Mouse (Mus musculus) gastrocnemius, adult 8-10 months (tissue): ENCODE measurements around the gene Amh. TPM values are rescaled to one million over a fixed set of nuclear protein-coding genes. Genes with fewer than 3 reads are reported as not detected.

Experiments
- DNase-seq, 2 experiments: peaks; one replicate each; pipeline ENCODE4 v3.0.0; 2022; ENCODE audit warnings: low spot score in 2 of 2
- total RNA-seq, 4 experiments: library from RNA; stranded (reverse); gene quantifications; 2 replicates each; pipeline ENCODE4 v1.2.4; 2022

The Amh gene
- total RNA-seq = under 1 TPM in 3 of 4 experiments, not detected in 1; 0.22 to 0.40 (median 0.24) TPM

DNA sequence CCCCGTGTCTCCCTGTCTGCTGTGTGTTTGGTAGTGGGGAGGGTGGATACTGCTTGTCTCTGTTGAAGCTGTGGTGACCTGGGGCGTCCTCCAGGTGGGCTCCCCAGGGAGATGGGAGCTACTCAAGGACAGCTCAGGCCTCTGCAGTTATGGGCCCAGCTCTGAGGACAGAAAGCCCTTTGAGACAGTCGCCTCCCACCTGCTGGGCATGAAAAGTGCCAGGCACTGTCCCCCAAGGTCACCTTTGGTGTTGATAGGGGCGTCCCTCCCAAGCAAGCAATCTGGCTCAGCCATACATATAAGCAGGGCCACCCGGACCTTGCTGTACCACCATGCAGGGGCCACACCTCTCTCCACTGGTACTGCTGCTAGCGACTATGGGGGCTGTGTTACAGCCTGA, at the start of gene Amh:
TSS of gene Amh (plus strand) at position 328 of the 400 bp plus-strand sequence.
- DNase-seq = no peak

DNA sequence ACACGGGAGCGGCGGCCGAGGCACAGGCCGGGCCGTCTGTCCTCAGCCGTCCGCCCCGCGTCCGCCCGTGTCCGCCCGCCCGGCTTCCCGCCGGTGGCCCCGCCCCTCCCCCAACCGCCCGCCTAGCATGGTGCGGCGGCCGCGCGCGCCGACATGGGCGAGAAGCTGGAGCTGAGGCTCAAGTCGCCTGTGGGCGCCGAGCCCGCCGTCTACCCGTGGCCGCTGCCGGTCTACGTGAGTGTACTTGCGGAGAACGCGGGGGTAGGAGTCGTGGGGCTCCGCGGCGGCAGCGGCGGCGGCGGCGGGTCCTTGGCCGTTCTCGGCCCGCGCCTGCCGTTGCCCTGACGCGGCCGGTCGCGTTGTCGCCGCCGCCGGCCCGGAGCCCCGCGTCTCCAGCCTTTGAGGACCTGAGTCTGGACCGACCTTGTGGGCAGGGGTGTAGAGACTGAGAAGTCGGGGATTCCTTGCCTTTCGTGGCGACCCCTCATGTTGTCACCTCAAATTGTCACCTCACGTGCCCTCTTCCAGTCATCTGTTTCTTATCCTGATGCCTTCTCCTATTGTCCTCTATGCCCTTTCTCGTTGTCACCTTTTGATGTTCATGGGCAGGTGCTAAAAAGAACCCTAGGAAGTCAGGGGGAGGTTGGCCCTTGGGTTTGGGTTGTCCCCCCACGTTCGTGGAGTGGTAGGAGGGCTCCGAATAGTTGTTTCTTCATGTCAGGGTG, 49.6 kb upstream of the Amh start:
- DNase-seq = no peak

DNA sequence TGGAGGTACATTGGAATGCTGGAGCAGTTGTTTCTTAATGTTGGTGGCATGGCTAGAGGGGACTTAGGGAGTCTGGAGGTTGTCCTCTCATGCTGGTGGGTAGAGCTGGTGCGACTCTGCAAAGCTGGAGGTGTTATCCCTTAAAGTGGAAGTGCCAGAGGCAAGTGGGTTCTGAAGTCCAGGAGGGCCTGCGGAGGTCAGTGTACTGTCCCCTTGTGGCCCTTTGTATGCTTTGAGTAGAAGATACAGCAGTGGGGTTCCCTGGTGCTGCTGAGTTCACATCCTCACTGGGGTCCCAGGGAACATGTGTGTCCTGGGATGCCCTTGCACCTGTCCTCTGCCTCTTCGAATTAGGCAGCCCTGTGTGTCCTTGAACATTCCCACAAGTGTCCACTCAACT, 48.9 kb upstream of the Amh start:
- DNase-seq = no peak

DNA sequence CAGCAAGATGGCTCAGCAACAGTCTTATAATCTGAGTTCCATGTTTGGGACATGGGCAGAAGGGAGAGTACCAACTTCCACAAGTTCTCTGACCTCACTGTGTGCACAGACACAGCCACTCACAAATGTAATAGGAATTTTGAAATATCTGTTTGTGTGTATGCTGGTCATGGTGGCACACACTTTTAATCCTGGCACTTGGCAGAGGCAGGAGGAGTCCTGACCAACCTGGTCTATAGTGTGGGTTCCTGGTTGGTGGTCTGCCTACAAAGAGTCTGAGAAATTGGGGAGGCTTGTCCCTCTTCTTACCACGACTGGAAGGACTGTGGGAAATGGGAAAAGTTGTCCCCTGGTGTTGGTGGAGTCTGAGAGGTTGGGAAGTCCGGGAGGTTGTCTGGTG, 48.5 kb upstream of the Amh start:
- no peak for DNase-seq

DNA sequence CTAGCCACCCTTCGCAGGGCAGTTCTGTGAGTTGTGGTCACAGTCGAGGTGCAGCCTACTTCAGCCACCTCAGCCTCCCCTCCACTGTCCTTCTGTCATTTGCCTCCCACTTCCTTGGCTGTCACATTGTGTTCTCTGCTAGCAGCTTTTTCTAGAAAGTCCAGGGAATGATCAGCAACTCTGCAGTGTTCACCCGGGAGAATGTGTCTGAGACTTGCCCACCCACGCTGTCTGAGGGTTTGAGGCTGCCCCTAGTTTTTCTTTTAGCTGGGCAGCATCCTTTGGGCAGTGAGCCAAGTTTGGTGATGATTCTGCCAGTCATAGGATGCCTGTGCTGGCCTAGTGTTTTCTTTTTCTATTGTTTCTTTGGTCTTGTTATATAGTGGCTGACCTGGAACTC, 48.1 kb upstream of the Amh start:
- DNase-seq = no peak

DNA sequence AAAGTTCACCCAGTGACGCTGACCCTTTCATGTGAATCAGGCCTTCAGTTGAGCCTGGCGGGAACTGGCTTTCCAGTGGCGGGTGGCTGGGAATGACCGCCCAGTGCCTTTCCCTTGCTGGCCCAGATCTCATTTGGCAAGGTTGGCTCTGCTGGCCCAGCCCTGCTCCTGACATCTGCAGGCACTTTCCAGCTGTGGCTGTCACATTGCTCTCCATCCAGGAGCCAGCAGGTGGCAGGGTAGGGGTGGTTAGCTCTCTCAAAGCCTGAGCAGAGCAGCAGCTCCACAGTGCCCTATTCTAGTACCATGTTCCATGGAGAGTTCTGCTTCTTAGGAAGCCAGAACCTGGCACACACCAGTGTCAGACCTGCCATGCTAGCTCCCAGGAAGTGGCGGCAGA, 47.3 kb upstream of the Amh start:
- DNase-seq = peak; percentile 84 to 89

DNA sequence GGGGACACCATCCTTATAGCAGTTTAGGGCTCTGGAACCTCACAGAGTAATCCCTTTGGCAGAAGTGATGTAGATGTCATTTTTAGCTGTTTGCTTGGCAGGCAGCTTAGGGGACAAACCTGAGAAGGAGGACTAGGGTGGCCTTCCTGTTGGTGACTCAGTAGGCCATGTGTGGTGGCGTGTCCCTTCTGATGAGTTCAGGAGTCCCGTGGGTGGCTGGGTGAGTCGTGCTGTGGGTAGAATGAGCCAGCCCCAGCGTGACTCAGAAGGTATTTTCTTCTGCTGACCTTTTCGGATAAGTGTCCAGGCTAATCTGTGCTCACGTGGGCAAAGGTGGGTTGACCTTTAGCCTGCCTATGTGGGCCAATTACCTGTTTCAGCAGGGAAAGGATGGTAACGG, 46.4 kb upstream of the Amh start:
- peak in 1 of 2 experiments; percentile 30 for DNase-seq

DNA sequence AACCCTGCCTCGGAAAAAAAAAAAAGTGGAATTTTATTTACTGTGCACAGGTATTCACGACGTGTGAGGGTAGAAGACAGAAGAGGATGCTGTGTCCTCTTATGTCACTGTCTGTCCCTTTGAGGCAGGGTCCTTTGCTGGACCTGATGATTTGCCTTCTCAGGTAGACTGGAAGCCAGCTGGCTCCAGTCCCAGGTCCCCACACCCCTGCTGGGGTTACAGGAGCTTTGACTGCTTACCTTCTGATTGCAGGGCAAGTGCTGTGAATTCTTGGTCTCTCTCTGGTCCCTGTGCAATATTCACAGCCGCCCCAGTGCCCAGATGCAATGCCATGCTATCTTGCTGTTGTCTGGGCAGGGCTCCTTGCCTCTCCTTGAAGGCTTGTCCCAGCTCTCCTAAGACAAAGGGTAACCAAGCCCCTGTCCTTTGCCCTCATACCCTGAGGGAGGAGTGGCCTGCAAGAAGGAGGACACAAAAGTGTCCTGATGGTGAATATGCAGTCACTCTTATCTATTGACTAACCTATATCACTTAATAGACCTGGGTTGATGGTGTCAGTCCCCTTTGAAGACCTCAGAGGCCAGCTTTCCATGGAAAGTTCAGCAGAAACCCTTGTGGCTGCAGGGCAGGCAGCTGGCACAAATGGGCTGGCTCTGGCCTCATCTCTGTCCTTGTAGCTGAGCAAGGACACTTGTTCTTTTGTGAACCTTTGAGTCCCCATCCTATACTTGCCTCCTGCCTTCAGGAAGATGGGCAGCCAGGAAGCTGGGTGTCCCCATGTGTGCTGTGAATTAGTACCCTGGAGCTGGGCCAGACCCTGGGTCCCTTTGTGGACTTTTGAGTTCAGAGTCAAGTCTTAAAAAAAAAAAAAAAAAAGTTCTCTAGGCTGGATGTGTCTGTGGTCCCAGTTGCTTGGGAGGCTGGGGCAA, 44.2 kb upstream of the Amh start:
- DNase-seq = no peak

DNA sequence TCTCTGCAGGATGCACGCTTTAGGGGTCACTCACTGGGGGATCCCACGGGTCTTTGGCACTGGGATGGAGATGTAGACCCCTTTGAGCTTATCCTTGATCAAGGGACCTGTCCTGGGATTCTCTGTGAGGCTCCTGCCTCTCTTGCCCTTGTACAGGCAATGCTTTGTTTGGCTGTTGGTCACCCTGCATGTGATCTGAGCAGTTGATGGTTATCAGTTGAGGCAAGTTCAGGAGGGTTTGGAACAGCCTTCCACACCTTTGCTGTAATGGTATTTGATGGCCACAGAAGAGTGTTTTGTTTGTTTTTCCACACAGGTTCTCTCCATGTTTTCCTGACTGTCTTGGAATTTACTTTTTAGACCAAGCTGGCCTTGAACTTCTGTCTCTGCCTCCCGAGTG, 43.2 kb upstream of the Amh start:
- DNase-seq = no peak

DNA sequence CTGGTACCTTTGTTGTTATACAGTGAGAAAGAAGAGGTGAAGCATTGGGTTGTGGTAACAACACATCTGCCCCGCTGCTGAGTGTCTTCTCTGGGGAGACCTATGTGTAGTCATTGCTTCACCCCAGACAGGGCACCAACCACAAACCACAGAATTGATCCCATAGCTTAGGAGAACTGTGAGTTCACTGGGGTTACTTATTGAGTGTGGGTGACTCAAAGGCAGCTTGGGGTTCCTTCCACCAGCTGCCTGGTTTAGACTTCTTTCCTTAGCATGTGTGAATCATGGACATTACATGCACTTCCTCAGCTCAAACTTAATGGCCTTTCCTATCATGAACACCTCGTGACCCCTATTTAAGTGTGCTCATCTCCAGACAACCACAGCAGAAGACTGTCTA, 41.5 kb upstream of the Amh start:
- no peak for DNase-seq

DNA sequence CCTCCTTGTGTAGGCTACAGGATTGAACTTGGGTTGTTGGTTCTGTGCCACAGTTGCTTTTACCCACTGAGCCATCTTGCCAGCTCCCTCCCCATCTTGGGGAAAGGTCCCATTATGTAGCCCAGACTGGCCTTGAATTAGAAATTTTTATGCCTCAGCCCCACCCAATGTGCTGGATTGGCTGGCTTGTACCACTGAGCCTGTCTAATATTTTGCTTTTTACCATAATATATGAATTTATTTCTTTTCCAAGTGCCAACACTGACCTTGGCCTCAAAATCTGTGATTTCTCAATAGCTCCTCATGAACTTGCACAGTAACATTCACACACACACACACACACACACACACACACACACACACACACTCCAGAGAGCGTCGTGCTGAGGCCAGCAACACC, 39.3 kb upstream of the Amh start:
- no peak for DNase-seq

DNA sequence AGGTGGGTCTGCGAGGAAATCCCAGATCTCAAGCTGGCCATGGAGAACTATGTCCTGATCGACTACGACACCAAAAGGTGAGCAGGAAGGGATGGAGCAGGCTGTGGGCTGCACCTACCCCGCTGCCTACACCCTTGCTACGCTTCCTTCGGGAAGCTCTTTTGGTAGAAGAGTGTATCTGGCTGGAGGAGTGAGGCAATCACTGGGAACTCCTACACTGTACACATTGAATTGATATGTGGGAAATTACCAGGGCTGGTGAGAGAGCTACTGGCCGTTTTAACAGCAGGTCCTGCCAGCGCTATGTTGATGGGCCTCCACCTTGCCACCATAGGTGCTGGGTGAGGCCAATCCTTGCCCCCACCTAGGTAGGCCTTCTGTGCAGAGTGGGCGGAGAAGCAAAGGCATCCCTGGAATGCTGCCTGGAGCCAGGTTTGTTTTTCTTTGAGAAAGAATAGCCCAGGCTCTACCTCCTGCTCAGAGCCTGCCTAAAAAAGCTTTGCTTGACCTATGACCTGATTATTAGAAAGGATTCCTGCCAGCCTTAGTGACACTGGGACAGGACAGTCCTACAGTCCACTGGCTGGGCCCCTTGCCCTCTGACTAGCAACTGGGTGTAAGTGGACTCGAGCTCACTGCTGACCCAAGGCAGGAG, 38.8 kb upstream of the Amh start:
- no peak for DNase-seq

DNA sequence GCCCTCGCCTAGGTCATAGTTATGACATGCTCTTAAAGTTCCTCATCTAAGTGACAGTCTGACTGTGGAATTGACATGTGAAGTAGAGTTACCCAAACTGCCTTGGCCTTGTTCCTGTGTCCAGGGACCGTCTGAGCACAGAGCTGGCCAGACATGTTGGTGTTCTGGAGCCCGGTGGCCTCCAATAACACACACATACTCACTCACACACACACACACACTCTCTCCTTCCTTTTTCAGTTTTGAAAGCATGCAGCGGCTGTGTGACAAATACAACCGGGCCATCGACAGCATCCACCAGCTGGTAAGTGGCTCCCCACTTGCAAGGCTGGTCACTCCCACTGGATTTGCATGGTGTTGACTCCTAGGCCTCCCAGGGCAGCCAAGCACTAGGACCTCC, 36.7 kb upstream of the Amh start:
- DNase-seq = no peak

DNA sequence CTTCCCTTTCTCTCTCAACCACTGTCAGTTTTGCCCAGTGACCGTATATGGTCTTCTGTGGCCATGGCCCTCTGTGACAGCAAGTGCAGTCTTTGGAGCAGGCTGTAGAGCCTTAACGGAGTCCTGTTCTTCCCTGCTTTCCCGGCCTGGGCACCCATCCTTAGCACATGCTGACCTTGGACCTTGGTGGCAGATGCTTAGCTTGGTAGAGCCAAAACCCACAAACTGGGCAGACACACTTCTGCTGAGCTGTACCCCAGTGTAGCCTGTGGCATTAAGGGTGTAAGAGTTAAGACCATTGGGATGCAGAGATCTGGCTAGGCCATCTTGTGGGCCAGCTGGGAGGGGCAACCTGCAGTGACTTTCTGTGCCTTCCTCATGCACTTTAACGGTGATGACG, 31.2 kb upstream of the Amh start:
- DNase-seq = no peak

DNA sequence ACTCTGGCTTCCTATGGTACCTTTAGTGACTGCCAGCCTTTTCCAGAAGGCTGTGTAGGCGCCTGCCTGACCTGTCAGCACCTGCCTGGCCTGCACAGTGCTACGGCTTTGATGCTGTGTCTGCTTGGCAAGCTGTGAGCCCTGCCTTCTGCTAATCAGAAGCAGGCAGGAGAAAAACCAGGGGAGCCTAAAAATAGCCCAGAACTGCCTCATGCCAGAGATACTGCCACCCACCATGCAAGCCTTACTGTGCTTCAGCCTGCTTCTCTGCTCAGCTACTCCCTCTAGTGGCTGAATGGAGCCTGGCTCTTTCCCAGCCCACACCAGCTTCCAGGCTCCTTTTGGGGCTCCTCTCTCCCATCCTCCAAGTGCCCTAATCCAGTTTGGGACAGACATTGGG, 30.5 kb upstream of the Amh start:
- DNase-seq = peak; percentile 72 to 82

DNA sequence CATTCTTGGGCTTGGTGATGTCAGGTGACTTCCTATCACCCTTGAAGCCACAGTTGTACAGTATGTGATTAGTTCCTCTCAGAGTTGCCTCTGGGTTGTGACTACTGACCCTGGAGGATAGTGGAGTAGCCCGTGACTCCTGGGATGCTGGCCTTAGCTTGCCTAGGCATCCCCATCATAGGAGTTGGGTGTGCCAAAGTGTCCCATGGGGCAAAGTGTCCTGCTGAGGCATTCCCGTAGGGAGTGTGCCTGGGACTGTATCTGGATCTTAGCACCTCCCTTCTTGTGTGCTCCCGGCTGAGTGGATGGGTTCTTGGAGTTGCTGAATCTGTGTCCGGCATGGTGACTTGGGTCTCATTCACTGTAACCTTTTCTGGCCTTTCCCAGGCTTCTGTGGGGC, 30.1 kb upstream of the Amh start:
- DNase-seq = no peak

DNA sequence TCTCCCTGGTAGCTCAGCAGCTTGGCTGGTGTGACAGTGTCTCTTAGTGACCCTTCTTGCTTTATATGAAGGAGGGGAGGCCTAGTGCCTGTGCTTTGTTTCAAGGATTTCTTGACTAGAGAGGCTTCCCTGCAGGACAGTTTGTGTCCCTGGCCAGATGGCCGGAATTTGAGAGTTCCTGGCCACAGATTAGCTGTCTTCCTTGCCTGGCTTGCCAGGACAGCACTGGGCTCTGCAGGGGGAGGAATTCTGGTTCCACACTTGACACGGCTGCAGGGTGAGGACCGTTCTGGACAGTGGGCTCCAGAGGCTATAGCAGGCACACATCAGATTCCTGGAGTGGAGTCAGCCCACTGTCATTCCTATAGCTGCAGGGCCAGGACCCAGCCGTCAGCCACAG, 29.3 kb upstream of the Amh start:
- no peak for DNase-seq

DNA sequence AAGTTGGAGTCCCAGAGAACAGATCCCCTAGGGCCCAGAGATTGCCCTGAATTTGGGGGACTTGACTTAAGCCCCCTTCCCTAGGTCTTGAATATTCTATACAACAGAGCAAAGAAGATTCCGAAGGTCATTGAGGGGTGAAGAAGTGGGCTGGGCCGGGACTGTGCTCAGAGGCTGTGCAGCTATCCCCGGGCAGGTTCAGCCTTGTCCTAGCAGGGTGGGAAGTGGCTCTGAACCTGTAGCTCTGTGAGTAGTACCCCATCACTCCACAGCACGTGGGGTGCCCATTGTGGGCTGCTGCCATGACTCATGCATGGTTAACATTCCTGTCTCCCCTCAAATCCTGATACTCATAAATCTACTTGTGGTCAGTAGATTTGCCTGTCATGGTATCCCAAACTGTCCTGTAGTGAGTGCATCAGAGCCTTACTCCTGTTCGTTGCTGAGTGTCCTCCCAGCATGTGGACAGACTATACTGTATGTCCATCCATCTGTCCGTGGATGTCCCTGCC, 28.6 kb upstream of the Amh start:
- DNase-seq = no peak

DNA sequence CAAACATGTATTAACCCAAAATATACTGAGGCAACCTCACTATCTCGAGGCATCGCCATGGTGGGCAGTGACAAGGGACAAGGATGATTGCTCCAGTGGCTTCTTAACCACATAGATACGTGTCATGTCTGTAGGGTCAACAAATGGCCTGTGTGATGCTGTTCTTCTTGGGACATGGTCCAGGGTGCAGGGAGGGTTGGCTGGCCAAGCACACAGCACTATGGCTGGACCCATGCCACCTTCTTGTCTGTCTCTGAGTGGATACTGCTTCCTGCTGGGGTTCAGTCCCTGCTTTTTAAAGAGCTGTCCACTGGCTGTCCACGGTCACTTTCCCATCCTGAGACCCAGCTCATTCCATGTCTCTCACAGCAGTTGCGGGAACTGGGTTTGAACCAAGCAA, 27.9 kb upstream of the Amh start:
- DNase-seq = no peak

DNA sequence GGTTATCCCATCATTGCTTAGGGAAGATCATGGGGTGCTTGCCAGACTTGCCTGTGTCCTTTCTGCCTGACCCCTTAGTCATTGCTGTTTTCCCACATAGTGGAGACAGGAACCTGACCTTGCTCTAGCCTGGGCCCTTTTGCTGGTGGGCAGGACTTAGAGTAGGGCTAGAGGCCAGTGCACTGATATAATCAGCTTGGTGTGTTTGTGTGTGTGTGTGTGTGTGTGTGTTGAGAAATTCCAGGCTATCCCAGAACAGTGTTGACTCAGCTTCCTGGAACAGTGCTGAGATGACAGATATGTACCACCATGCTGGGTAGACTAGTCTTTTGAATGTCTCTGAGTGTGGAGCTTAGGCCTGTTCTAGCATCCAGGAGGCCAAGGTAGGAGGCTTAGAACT, 25.5 kb upstream of the Amh start:
- DNase-seq = no peak

DNA sequence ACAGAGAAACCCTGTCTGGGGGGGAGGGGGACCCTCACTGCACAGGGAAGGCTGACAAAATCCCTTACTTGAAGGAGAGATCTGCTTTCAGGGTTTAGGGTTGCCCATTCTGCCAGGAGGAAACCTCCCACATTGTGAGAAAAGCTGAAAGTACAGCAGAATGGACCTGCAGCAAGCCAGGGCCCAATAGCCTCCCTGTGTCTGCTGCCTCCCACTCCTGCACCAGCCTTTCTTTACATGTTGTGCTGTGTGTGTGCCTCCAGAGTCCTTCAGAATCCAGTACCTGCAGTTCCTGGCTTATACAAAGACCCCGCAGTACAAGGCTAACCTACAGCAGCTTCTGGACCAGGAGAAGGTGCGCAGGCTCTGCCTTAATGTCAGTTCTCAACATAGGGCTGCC, 20.7 kb upstream of the Amh start:
- DNase-seq = no peak

DNA sequence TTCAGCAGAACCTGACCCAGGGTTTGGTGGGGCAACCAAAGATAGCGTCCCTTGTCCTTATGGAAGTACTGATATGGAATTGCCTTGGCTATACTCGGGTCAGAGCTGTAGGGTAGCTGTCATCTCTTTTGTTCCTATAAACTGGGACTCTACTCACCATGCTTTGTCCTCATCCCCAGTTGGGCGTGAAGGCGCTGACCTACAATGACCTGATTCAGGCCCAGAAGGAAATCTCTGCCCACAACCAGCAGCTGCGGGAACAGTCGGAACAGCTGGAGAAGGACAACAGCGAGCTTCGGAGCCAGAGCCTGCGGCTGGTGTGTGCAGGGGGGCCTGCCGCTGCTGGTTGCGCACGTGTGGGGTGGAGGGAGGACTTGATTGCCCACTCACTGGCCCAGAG, 20.2 kb upstream of the Amh start:
- DNase-seq = no peak
